Mouse (Mus musculus) heart, embryonic 16.5 days (tissue): ENCODE measurements at regions not wholly inside any gene's neighbourhood (a gene's known extent, or its start where the extent isn't known, plus 50 kb on each side); places are given as distances from the start of the nearest gene placed in this dataset.

Source experiments
- ATAC-seq: fragments of 200-750 bp; cut with Nextera tagmentation; replicated peaks from 2 replicates; pipeline ENCODE4 v1.8.0; 2017; ENCODE audit warnings: moderate number of reproducible peaks; ENCODE audit not compliant: insufficient read depth, low FRiP score; ENCODE audit errors: extremely low read depth
- H3K27ac ChIP-seq: fragments of 300-500 bp; sonication (generic); 2 replicates; pipeline ENCODE4 v1.5.1; 2014; ENCODE audit warnings: mild to moderate bottlenecking, low read length, control low read depth, moderate library complexity
- H3K27me3 ChIP-seq: fragments of 300-500 bp; sonication (generic); 2 replicates; pipeline ENCODE4 v1.6.1; 2014; ENCODE audit warnings: low read length, mixed read lengths; ENCODE audit not compliant: control insufficient read depth, insufficient read depth
- H3K36me3 ChIP-seq: fragments of 300-500 bp; sonication (generic); 2 replicates; pipeline ENCODE4 v1.6.1; 2014; ENCODE audit not compliant: control insufficient read depth, insufficient read depth
- H3K4me1 ChIP-seq: fragments of 300-500 bp; sonication (generic); 2 replicates; pipeline ENCODE4 v1.6.1; 2014; ENCODE audit warnings: low read length, mixed read lengths; ENCODE audit not compliant: control insufficient read depth, insufficient read depth
- H3K4me2 ChIP-seq: fragments of 300-500 bp; sonication (generic); 2 replicates; pipeline ENCODE4 v1.6.1; 2014; ENCODE audit warnings: low read depth, mild to moderate bottlenecking, control low read depth, low read length
- H3K4me3 ChIP-seq: fragments of 300-500 bp; sonication (generic); 2 replicates; pipeline ENCODE4 v1.5.1; 2014; ENCODE audit warnings: mild to moderate bottlenecking, control low read depth, low read length
- H3K9ac ChIP-seq: fragments of 300-500 bp; sonication (generic); 2 replicates; pipeline ENCODE4 v1.6.1; 2014; ENCODE audit warnings: low read length, control low read depth
- H3K9me3 ChIP-seq: fragments of 300-500 bp; sonication (generic); replicated peaks from 2 replicates; pipeline ENCODE4 v1.6.1; 2016; ENCODE audit warnings: low read length; ENCODE audit not compliant: control insufficient read depth
- WGBS: fragments of 180-500 bp; shearing (Covaris S2); extraction: QIAGEN DNeasy Blood & Tissue Kit; methylation state at CpG from one replicate; pipeline ENCODE4 v1.1.7; 2014; 5-methylcytosine and 5-hydroxymethylcytosine counted together

- WGBS, result 14% methylated on average over 9 of the region's 9 CpGs
- ATAC-seq, result no peak; the same call in 1 of the 2 replicates
- Histone ChIP-seq H3K36me3 (no peaks in the 10 kb centered on the region), H3K9me3 (no peaks in the 10 kb centered on the region), H3K27ac (no peak overlapping the region), H3K27me3 (no peaks in the 10 kb centered on the region), H3K4me2 (peak overlapping the region; percentile 63), H3K4me3 (peak overlapping the region; percentile 37), H3K4me1 (peaks cover 3% of the 10 kb centered on the region; the same call in 1 of the 2 replicates), H3K9ac (no peak overlapping the region)
Measured at GRCm38 (mm10) chr13:81944047-81944446, 161.2 kb downstream of the Cetn3 start.

GRCm38 (mm10) chr13:81944469-81944868 lies 161.6 kb downstream of the Cetn3 start:
- no peak for ATAC-seq
- Histone ChIP-seq H3K4me1 (peaks cover 3% of the 10 kb centered on the region; the same call in 1 of the 2 replicates), H3K27ac (no peak overlapping the region), H3K4me2 (peak overlapping the region; percentile 63), H3K9ac (no peak overlapping the region), H3K4me3 (peak overlapping the region; percentile 37), H3K36me3 (no peaks in the 10 kb centered on the region), H3K9me3 (no peaks in the 10 kb centered on the region), H3K27me3 (no peaks in the 10 kb centered on the region)
- WGBS, result 44% methylated on average over 6 of the region's 6 CpGs

- 12% methylated on average over 9 of the region's 9 CpGs for WGBS
- H3K27ac ChIP-seq, result no peak overlapping the region
Measured at GRCm38 (mm10) chr13:81945741-81946140, 162.9 kb downstream of the Cetn3 start.

GRCm38 (mm10) chr13:81965431-81965830 lies 182.6 kb downstream of the Cetn3 start:
- H3K9me3 ChIP-seq, result no peaks in the 10 kb centered on the region
- no peak for ATAC-seq
- no peaks in the 10 kb centered on the region for H3K4me1 ChIP-seq
- WGBS, result 71% methylated on average over 2 of the region's 2 CpGs
- no peaks in the 10 kb centered on the region for H3K36me3 ChIP-seq
- no peaks in the 10 kb centered on the region for H3K27me3 ChIP-seq
- no peak overlapping the region for H3K4me2 ChIP-seq
- no peak overlapping the region for H3K4me3 ChIP-seq
- no peak overlapping the region for H3K27ac ChIP-seq
- no peak overlapping the region for H3K9ac ChIP-seq

More at GRCm38 (mm10) chr13:81945741-81946140, 162.9 kb downstream of the Cetn3 start:
- Histone ChIP-seq H3K9me3 (no peaks in the 10 kb centered on the region), H3K36me3 (no peaks in the 10 kb centered on the region), H3K27me3 (no peaks in the 10 kb centered on the region), H3K4me3 (peak overlapping the region; percentile 33), H3K9ac (peak overlapping the region; percentile 55), H3K4me1 (peaks cover 3% of the 10 kb centered on the region; the same call in 1 of the 2 replicates), H3K4me2 (peak overlapping the region; percentile 63)
- ATAC-seq, result no peak

- H3K9me3 ChIP-seq, result no peaks in the 10 kb centered on the region
- no peaks in the 10 kb centered on the region for H3K4me1 ChIP-seq
- H3K9ac ChIP-seq, result no peak overlapping the region
- ATAC-seq, result no peak
- no peak overlapping the region for H3K27ac ChIP-seq
- no peaks in the 10 kb centered on the region for H3K36me3 ChIP-seq
- no peak overlapping the region for H3K4me3 ChIP-seq
- 41% methylated on average over 2 of the region's 2 CpGs for WGBS
- no peaks in the 10 kb centered on the region for H3K27me3 ChIP-seq
- no peak overlapping the region for H3K4me2 ChIP-seq
Measured at GRCm38 (mm10) chr13:81975878-81976277, 193.0 kb downstream of the Cetn3 start.

- Histone ChIP-seq H3K36me3 (no peaks in the 10 kb centered on the region), H3K9me3 (no peaks in the 10 kb centered on the region), H3K27ac (no peak overlapping the region), H3K4me3 (no peak overlapping the region), H3K9ac (no peak overlapping the region), H3K4me1 (no peaks in the 10 kb centered on the region), H3K27me3 (no peaks in the 10 kb centered on the region), H3K4me2 (no peak overlapping the region)
- ATAC-seq, result no peak
- WGBS, result 76% methylated on average over 6 of the region's 6 CpGs
Measured at GRCm38 (mm10) chr13:81978003-81978402, 195.1 kb downstream of the Cetn3 start.

GRCm38 (mm10) chr13:81979289-81979688 lies 196.4 kb downstream of the Cetn3 start:
- no peaks in the 10 kb centered on the region for H3K9me3 ChIP-seq
- no peak overlapping the region for H3K4me3 ChIP-seq
- no peaks in the 10 kb centered on the region for H3K36me3 ChIP-seq
- H3K4me1 ChIP-seq, result no peaks in the 10 kb centered on the region
- H3K9ac ChIP-seq, result no peak overlapping the region
- no peak for ATAC-seq
- H3K27me3 ChIP-seq, result no peaks in the 10 kb centered on the region
- H3K4me2 ChIP-seq, result no peak overlapping the region
- H3K27ac ChIP-seq, result no peak overlapping the region

- no peak overlapping the region for H3K9ac ChIP-seq
- no peak overlapping the region for H3K27ac ChIP-seq
- H3K27me3 ChIP-seq, result no peaks in the 10 kb centered on the region
- no peaks in the 10 kb centered on the region for H3K9me3 ChIP-seq
- no peak overlapping the region for H3K4me3 ChIP-seq
- WGBS, result 79% methylated on average over 5 of the region's 5 CpGs
- H3K4me2 ChIP-seq, result no peak overlapping the region
- H3K4me1 ChIP-seq, result no peaks in the 10 kb centered on the region
- ATAC-seq, result no peak
- no peaks in the 10 kb centered on the region for H3K36me3 ChIP-seq
Measured at GRCm38 (mm10) chr13:81980094-81980493, 197.2 kb downstream of the Cetn3 start.

GRCm38 (mm10) chr13:81982491-81982890 lies 199.6 kb downstream of the Cetn3 start:
- no peaks in the 10 kb centered on the region for H3K36me3 ChIP-seq
- H3K4me1 ChIP-seq, result no peaks in the 10 kb centered on the region
- no peaks in the 10 kb centered on the region for H3K9me3 ChIP-seq
- H3K4me2 ChIP-seq, result no peak overlapping the region
- WGBS, result 23% methylated on average over 2 of the region's 2 CpGs
- no peak overlapping the region for H3K9ac ChIP-seq
- no peaks in the 10 kb centered on the region for H3K27me3 ChIP-seq
- ATAC-seq, result no peak
- no peak overlapping the region for H3K27ac ChIP-seq
- H3K4me3 ChIP-seq, result no peak overlapping the region
